Mouse (Mus musculus): Measurements from ENCODE around the gene Arid5b.

Arid5b gene

GRCm38 (mm10) chr10:68268629-68269028 lies 9.9 kb downstream of the Arid5b start:
- DNase-seq (ENCODE audit: low spot score) = no peak

GRCm38 (mm10) chr10:68263969-68264688 lies 14.4 kb downstream of the Arid5b start:
- DNase-seq (ENCODE audit: low spot score) = no peak

GRCm38 (mm10) chr10:68263296-68263968 lies 15.1 kb downstream of the Arid5b start:
- no peak for DNase-seq (ENCODE audit: low spot score)

- DNase-seq (ENCODE audit: low spot score) = no peak
These were observed 18.9 kb downstream of the Arid5b start for GRCm38 (mm10) chr10:68259601-68260000.

DNA sequence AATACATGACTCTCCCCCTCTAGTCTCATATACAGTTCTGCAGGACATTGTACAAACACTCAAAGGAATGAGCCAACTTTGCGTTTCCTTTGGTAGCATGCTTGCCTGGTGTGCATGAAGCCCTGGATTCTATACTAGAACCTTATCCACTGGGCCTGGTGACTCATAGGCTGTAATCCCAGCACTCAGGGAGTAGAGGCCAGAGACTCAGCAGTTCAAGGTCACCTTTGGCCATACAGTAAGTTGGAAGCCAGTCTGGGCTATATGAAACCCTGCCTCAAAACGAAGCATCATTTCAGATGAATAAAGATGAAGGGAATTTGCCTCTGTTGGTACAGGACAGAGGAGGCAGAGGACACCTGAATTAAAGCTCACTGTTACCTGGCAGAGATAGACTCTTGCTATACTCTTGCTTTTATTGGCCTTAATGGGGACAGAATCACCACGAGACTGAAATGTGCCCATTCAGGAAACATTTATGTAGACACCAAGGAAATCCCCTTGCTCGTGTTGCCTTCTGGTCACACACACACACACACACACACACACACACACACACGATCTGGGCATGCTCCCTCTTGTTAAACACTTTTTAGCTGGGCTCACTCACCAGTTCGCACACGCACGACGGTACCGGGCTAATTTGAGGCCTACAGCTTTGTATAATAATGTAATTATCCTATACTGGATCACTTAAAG lies 21.0 kb downstream of the Arid5b start:
- no peak for DNase-seq (ENCODE audit: low spot score)

DNA sequence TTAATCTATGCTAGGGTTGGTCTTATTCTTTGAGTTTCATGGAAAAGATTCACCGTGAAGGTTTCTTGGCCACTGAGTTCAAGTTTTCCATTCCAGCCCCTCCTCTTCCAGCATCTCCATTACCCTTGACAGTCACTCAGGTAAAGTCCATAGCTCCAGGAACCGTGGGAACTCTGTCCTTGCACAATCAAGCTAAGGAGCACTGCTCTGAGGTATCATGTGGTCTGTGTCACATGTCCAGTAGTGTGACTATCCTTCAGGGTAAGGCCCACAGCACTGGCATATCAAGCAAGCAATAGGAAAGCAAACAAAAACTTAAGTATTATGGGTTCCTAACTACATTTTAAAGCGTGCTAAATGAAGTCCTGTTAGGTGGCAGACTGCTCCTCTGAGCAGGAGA lies 22.4 kb downstream of the Arid5b start:
- DNase-seq (ENCODE audit: low spot score) = no peak

DNA sequence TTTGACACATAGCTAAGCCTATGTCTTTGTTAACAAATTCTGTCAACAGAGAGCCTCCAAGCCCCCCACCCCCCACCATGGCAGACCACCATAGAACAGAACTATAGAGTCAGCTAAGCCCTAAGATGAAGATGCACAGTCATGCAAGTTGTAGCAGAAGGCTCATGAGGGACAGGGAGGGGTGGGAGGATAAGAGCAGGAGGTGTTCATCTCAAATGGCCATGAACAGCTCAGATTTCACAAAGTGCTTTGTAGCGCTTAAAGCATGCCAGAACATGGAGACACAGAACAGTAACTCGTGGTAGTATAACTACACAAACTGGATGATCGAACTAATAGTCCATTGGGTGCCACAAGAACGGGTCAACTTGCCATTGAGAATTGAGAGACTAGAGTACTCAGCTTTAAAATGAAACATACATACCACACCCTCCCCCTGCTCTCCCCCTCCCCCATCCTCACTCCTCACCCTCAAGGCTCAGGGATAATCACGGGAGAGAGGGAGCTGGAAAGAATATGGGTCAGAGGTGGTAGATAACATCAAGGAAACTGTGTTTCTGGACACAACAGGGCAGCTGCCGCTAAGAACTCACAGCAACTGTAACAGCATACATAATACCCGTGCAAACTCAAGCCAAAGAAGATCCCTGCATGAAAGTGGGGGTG lies 25.0 kb downstream of the Arid5b start:
- DNase-seq (ENCODE audit: low spot score) = no peak

DNA sequence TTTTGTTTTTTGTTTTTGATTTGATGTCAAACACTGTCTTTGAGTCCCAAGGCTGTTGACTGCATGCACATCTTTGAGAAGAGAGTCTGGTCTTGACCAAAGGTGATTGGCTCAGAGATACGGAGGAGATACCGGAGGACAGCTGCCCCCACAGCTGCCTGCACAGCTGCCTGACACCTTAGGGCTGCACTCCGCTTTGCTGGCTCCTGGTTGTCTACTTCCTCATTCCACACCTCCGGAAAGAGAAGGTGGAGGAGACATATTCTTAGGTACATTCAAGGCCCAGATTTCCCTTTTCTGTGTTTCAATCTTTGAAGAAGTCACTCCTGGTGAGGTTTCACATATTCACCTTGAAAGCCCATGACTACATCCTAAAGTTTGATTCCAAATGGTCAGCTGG lies 25.9 kb downstream of the Arid5b start:
- no peak for DNase-seq (ENCODE audit: low spot score)

DNA sequence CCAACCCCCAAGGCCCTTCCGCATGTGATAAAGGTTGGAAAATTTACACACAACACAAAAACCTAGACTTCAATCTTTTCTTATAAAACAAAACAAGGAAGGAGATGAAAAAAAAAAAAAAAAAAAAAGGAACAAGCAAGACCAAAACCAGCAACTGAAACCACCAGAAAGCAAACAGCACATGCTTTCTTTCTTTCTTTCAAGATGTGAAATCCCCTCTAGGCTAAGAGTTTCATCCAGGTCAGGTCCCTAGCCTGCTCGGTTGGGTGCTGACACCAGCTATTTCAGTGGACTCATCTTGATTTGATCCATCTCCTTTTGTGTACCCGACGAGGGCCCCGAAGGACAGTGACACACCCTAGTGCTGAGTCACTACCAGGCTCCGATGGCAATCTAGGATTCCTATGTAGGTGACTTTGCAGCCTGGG lies 29.2 kb downstream of the Arid5b start:
- DNase-seq (ENCODE audit: low spot score) = no peak

GRCm38 (mm10) chr10:68248281-68249015 lies 30.1 kb downstream of the Arid5b start:
- DNase-seq (ENCODE audit: low spot score) = no peak

DNA sequence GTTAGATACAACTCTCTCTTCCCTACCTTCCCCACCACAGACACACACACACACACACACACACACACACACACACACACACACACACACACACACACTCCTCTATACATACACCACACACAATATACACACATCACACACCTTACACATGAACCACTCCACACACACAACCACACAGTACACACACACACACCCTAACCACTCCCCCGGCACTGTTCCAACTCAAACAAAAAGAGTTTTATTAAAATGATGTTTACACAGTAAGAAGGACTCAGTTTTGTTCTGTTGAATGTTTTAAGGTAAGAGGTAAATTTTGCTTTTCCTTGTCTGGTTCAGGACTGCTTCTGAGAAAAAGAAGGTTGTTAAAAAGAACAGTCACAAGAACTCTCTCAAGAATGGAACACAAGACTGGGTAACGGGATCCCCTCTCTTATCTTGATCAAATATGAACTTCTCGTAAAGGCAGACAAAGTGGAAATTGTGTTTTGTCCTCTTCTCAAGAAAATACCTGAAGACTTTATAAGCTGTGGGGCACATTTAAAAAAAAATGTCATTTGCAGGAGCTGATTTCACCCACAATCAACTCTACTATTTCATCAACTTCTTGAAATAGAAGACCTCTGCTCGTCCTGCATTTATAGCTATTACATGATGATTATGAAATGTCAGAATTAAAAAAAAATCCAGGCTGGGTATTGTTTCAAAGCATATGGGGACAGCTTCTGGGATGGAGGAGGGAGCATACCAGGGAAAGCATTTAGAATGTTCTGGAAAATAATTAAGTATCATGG lies 30.9 kb downstream of the Arid5b start:
- no peak for DNase-seq (ENCODE audit: low spot score)

DNA sequence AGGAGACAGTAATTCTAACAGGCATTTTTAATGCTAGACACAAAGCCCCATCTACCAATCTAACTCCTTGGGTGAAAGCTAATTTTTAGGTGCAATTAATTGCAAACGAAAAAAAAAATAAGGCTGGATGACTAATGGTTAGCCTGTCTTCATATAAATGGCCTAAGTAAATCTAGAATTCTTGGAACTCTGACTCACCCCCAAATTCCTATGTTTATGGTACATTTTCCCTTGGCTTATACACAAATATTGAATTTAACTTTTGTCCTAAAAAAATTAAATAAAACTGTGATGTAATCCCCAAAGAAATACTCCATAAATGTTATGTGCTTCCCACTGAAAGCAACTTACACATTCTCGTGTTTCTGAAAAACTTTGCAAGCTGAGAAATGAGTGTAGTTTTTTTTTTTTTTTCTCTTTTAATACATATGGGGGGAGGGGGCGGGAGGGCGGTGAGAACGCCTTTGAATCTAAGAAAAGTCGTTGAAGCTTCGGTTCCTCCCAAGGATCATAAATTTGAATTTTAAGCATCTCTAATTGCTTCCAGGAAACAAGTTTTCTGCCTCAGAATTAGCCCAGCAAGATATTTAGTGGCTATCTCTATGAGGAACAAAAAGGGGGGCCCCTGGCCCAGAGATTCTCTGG lies 31.8 kb downstream of the Arid5b start:
- no peak for DNase-seq (ENCODE audit: low spot score)

DNA sequence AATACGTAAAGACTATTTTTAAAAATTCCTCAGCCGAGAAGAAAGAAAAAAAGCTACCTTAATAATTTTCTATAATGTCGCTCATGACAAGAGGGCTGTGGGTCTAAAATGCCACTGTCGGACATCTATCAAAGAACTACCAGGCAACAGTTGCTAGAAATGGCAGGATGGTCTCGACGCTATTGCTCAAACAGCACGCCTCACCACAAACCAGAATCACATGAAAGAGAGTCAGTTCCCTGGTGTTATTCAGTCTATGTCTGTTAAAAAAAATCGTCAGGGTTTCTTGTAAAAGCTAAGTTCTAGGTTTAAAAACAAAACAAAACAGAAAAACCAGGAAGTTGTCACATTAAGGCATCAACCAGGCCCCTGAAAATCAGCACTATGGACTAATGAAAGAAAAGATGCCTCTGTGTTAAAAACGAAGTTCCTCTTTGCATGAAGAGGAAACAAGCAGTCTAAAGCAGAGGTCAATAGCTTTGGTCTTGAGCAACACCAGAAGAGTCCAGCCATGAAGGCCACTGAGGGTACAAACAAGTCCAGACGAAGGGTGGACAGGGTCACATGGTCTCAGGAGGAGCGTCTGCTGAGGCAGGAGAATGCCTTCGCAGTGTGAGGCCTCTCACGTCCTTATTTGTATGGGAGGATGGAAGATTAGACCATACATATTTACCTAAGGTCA lies 37.6 kb downstream of the Arid5b start:
- DNase-seq (ENCODE audit: low spot score) = no peak

GRCm38 (mm10) chr10:68240094-68240803 lies 38.3 kb downstream of the Arid5b start:
- DNase-seq (ENCODE audit: low spot score) = no peak

- no peak for DNase-seq (ENCODE audit: low spot score)
These were observed 39.0 kb downstream of the Arid5b start for GRCm38 (mm10) chr10:68239426-68240070.

- DNase-seq (ENCODE audit: low spot score) = no peak
These were observed 39.7 kb downstream of the Arid5b start for GRCm38 (mm10) chr10:68238707-68239425.

GRCm38 (mm10) chr10:68238182-68238581 lies 40.4 kb downstream of the Arid5b start:
- DNase-seq (ENCODE audit: low spot score) = no peak

DNA sequence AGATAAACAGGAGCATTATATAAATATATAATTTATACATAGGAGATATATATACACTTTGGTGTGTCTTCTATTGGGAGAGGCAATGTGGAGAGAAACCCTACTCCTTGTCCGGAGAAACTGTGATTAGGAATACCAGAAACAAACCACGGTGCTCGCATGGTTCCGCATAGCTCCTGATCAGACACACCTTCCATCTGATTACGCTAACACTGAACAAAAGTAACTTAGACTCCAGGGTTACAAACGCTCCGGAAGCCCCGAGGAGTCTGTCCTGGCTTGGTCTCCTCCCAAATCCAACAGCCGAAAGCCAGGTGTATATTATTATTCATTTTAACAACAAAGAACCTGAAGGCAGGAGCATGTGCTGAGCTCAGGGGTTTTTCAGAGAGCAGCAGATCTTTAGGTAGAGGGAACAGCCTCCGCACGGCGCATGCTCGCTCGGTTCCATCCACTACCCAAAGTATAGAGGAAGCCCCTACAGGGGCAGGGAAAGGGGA lies 41.5 kb downstream of the Arid5b start:
- no peak for DNase-seq (ENCODE audit: low spot score)

Data from layer of hippocampus, adult 9-10 months (tissue).